Mouse (Mus musculus) spleen, adult 12 weeks (tissue): Measurements from ENCODE around the gene Fbxo47.

Experiments
- DNase-seq: peaks from one replicate; pipeline ENCODE4 v3.0.0; 2022; ENCODE audit warnings: low spot score

Fbxo47 gene

GRCm38 (mm10) chr11:97830501-97830900 lies 53.5 kb downstream of the Fbxo47 start:
- DNase-seq = no peak

- DNase-seq = peak; percentile 27
These were observed 54.0 kb downstream of the Fbxo47 start for GRCm38 (mm10) chr11:97829913-97830476.

- DNase-seq = no peak
These were observed 54.6 kb downstream of the Fbxo47 start for GRCm38 (mm10) chr11:97829365-97829764.

- no peak for DNase-seq
These were observed 56.3 kb downstream of the Fbxo47 start for GRCm38 (mm10) chr11:97827654-97828053.

- DNase-seq = no peak
These were observed 57.5 kb downstream of the Fbxo47 start for GRCm38 (mm10) chr11:97826414-97826813.

- DNase-seq = no peak
These were observed 58.0 kb downstream of the Fbxo47 start for GRCm38 (mm10) chr11:97825971-97826370.

GRCm38 (mm10) chr11:97825295-97825694 lies 58.7 kb downstream of the Fbxo47 start:
- DNase-seq = peak; percentile 23

- DNase-seq = no peak
These were observed 59.1 kb downstream of the Fbxo47 start for GRCm38 (mm10) chr11:97824895-97825294.

- DNase-seq = no peak
These were observed 59.8 kb downstream of the Fbxo47 start for GRCm38 (mm10) chr11:97824168-97824567.

- DNase-seq = no peak
These were observed 60.9 kb downstream of the Fbxo47 start for GRCm38 (mm10) chr11:97822840-97823603.

- no peak for DNase-seq
These were observed 62.4 kb downstream of the Fbxo47 start for GRCm38 (mm10) chr11:97821401-97822064.

GRCm38 (mm10) chr11:97820840-97821239 lies 63.1 kb downstream of the Fbxo47 start:
- DNase-seq = no peak

GRCm38 (mm10) chr11:97819923-97820322 lies 64.0 kb downstream of the Fbxo47 start:
- no peak for DNase-seq

- no peak for DNase-seq
These were observed 64.9 kb downstream of the Fbxo47 start for GRCm38 (mm10) chr11:97819102-97819501.

- no peak for DNase-seq
These were observed 65.4 kb downstream of the Fbxo47 start for GRCm38 (mm10) chr11:97818571-97818970.

- DNase-seq = no peak
These were observed 66.0 kb downstream of the Fbxo47 start for GRCm38 (mm10) chr11:97818003-97818402.

- DNase-seq = no peak
These were observed 66.6 kb downstream of the Fbxo47 start for GRCm38 (mm10) chr11:97817379-97817778.

GRCm38 (mm10) chr11:97816916-97817315 lies 67.0 kb downstream of the Fbxo47 start:
- no peak for DNase-seq

- no peak for DNase-seq
These were observed 67.8 kb downstream of the Fbxo47 start for GRCm38 (mm10) chr11:97816176-97816575.

GRCm38 (mm10) chr11:97815736-97816135 lies 68.2 kb downstream of the Fbxo47 start:
- no peak for DNase-seq

- no peak for DNase-seq
These were observed 70.0 kb downstream of the Fbxo47 start for GRCm38 (mm10) chr11:97813746-97814515.

GRCm38 (mm10) chr11:97813085-97813484 lies 70.9 kb downstream of the Fbxo47 start:
- DNase-seq = no peak
